Mouse (Mus musculus): ENCODE measurements around the gene Flii. TPM values are rescaled to one million over a fixed set of nuclear protein-coding genes. Genes with fewer than 3 reads are reported as not detected.

The Flii gene
- polyA plus RNA-seq, 1 experiment from 2014 or later: 47.4 TPM

- no peaks in the 10 kb centered on the region for H3K27me3 ChIP-seq (replicated peaks; ENCODE audit: control insufficient read depth, insufficient read depth, low read length)
- no peak for TF ChIP-seq CTCF (IDR thresholded peaks at IDR 0.05; ENCODE audit: low read depth)
- H3K4me3 ChIP-seq (ENCODE audit: low read depth, low read length): peak overlapping the region; percentile 92
- ATAC-seq: peak; percentile 14; the same call in 1 of the 2 replicates
- no peaks in the 10 kb centered on the region for H3K9me3 ChIP-seq (ENCODE audit: control insufficient read depth)
- peaks cover 10% of the 10 kb centered on the region for H3K4me1 ChIP-seq (replicated peaks; ENCODE audit: control insufficient read depth, insufficient read depth, low read length)
- peak overlapping the region; percentile 83 for H3K4me2 ChIP-seq (replicated peaks; ENCODE audit: low read depth)
- peak overlapping the region; percentile 40 for H3K9ac ChIP-seq (ENCODE audit: low read depth, low read length)
- 1% methylated on average over 22 of the region's 22 CpGs for WGBS
- peak overlapping the region; percentile 64 for H3K27ac ChIP-seq (ENCODE audit: low read depth, low read length)
- H3K36me3 ChIP-seq (ENCODE audit: control insufficient read depth, insufficient read depth): no peaks in the 10 kb centered on the region; the same call in 1 of the 2 replicates
Observed at GRCm38 (mm10) chr11:60698806-60699523, 28.1 kb downstream of the Flii start.

- 73% methylated on average over 2 of the region's 2 CpGs for WGBS
- no peaks in the 10 kb centered on the region for H3K36me3 ChIP-seq (ENCODE audit: control insufficient read depth, insufficient read depth)
- no peaks in the 10 kb centered on the region for H3K27me3 ChIP-seq (replicated peaks; ENCODE audit: control insufficient read depth, insufficient read depth, low read length)
- ATAC-seq: no peak
- H3K4me2 ChIP-seq (replicated peaks; ENCODE audit: low read depth): no peak overlapping the region
- TF ChIP-seq CTCF (IDR thresholded peaks at IDR 0.05; ENCODE audit: low read depth): peak; percentile 68
- H3K9me3 ChIP-seq (ENCODE audit: control insufficient read depth): no peaks in the 10 kb centered on the region
- no peak overlapping the region for H3K27ac ChIP-seq (ENCODE audit: low read depth, low read length)
- H3K4me3 ChIP-seq (ENCODE audit: low read depth, low read length): no peak overlapping the region
- peaks cover 10% of the 10 kb centered on the region for H3K4me1 ChIP-seq (replicated peaks; ENCODE audit: control insufficient read depth, insufficient read depth, low read length)
- H3K9ac ChIP-seq (ENCODE audit: low read depth, low read length): no peak overlapping the region
Observed at GRCm38 (mm10) chr11:60697561-60697960, 29.5 kb downstream of the Flii start.

- ATAC-seq: no peak
- no peak overlapping the region for H3K27ac ChIP-seq (ENCODE audit: low read depth, low read length)
- H3K27me3 ChIP-seq (replicated peaks; ENCODE audit: control insufficient read depth, insufficient read depth, low read length): no peaks in the 10 kb centered on the region
- H3K4me3 ChIP-seq (ENCODE audit: low read depth, low read length): no peak overlapping the region
- H3K4me2 ChIP-seq (replicated peaks; ENCODE audit: low read depth): no peak overlapping the region
- H3K9me3 ChIP-seq (ENCODE audit: control insufficient read depth): no peaks in the 10 kb centered on the region
- H3K9ac ChIP-seq (ENCODE audit: low read depth, low read length): no peak overlapping the region
- TF ChIP-seq CTCF (IDR thresholded peaks at IDR 0.05; ENCODE audit: low read depth): peak; percentile 35; the same call in 1 of the 2 replicates
- 86% methylated on average over 1 of the region's 1 CpGs for WGBS
- peaks cover 10% of the 10 kb centered on the region for H3K4me1 ChIP-seq (replicated peaks; ENCODE audit: control insufficient read depth, insufficient read depth, low read length)
- H3K36me3 ChIP-seq (ENCODE audit: control insufficient read depth, insufficient read depth): no peaks in the 10 kb centered on the region
Observed at GRCm38 (mm10) chr11:60696165-60696564, 30.9 kb downstream of the Flii start.

Small RNA genes within 50 kb of the gene (microRNA-seq; reads per million reads assigned to microRNA genes)
- 0.82 reads per million for gene Mir5100

Other genes starting within 250 kb of the Flii start
- gene Alkbh5, start 190.9 kb downstream of the Flii start, polyA plus RNA-seq (2015; fragmentation: Nextera tagmentation; extraction: Ambion mirVana): 37.3 and 41.7 TPM in 2 replicates
- gene Llgl1, start 27.5 kb downstream of the Flii start, polyA plus RNA-seq (2015; fragmentation: Nextera tagmentation; extraction: Ambion mirVana): 8.6 and 9.1 TPM in 2 replicates
- gene Mief2, start 1.1 kb upstream of the Flii start, polyA plus RNA-seq (2015; fragmentation: Nextera tagmentation; extraction: Ambion mirVana): 7.3 and 8.3 TPM in 2 replicates
- gene Top3a, start 50.1 kb upstream of the Flii start, polyA plus RNA-seq (2015; fragmentation: Nextera tagmentation; extraction: Ambion mirVana): 3.2 and 3.7 TPM in 2 replicates
- 4.0 and 4.4 TPM in 2 replicates for gene Smcr8, start 50.3 kb upstream of the Flii start, polyA plus RNA-seq (2015; fragmentation: Nextera tagmentation; extraction: Ambion mirVana)
- gene Shmt1, start 84.5 kb upstream of the Flii start, polyA plus RNA-seq (2015; fragmentation: Nextera tagmentation; extraction: Ambion mirVana): 31.0 and 34.5 TPM in 2 replicates
- 78.5 and 79.6 TPM in 2 replicates for gene Dhrs7b, start 103.4 kb upstream of the Flii start, polyA plus RNA-seq (2015; fragmentation: Nextera tagmentation; extraction: Ambion mirVana)
- 34.6 and 39.3 TPM in 2 replicates for gene Tmem11, start 152.0 kb upstream of the Flii start, polyA plus RNA-seq (2015; fragmentation: Nextera tagmentation; extraction: Ambion mirVana)
- gene Natd1, start 187.5 kb upstream of the Flii start, polyA plus RNA-seq (2015; fragmentation: Nextera tagmentation; extraction: Ambion mirVana): 8.9 and 9.3 TPM in 2 replicates
- gene Map2k3, start 204.8 kb upstream of the Flii start, polyA plus RNA-seq (2015; fragmentation: Nextera tagmentation; extraction: Ambion mirVana): 86.4 and 86.5 TPM in 2 replicates